ENCODE assay signal across 21 mouse cellular contexts in genomic region chr3:107597586-107598389, GRCm38 (mm10). TPM values are rescaled to one million over a fixed set of nuclear protein-coding genes. Genes with fewer than 3 reads are reported as not detected.
A peak's percentile ranks its signal among the peaks of the same experiment; 100 is the strongest.
DNase-seq lines count a peak whose midpoint lies in the region; ATAC-seq and TF ChIP-seq lines count a peak whose summit lies in the region.
"Had no signal": no experiment of that assay in that cellular context is flagged by ENCODE, and none has a peak within 500 bp of the region (broad histone marks: within the 10 kb centered on the region; RNA-seq: fewer than 3 reads in every experiment).

No protein-coding gene starts in this region.

- H3K4me1 ChIP-seq in hindbrain, embryonic 10.5 days (replicated peaks), result peaks cover 35% of the 10 kb centered on the region
- H3K4me1 ChIP-seq in hindbrain, embryonic 12.5 days, result peaks cover 18% of the 10 kb centered on the region
- peaks cover 27% of the 10 kb centered on the region for H3K4me1 ChIP-seq in embryonic facial prominence, embryonic 12.5 days
- H3K4me1 ChIP-seq in midbrain, postnatal 0 days (ENCODE audit: insufficient read depth, low read length), result 0 out of 2 replicates have a peak, but pooled peaks cover 5% of the 10 kb centered on the region

- TF ChIP-seq CTCF in midbrain, postnatal 0 days (IDR thresholded peaks at IDR 0.05), result 0 out of 2 replicates have a peak, but pooled peaks have one; percentile 21

- ATAC-seq in hindbrain, embryonic 12.5 days (ENCODE audit: low FRiP score), result no peak
- ATAC-seq in embryonic facial prominence, embryonic 12.5 days (ENCODE audit: insufficient number of reproducible peaks, insufficient read depth, low FRiP score, low TSS enrichment), result no peak
- no peak for ATAC-seq in midbrain, postnatal 0 days (ENCODE audit: low FRiP score)
- ATAC-seq: hindbrain, embryonic 16.5 days; liver, embryonic 12.5 days had no signal

- no peak overlapping the region for H3K9ac ChIP-seq in hindbrain, embryonic 12.5 days
- H3K9ac ChIP-seq in embryonic facial prominence, embryonic 12.5 days, result peak overlapping the region; percentile 35
- H3K9ac ChIP-seq in midbrain, postnatal 0 days (replicated peaks; ENCODE audit: low read length, poor library complexity, severe bottlenecking), result no peak overlapping the region
- H3K9ac ChIP-seq: liver, embryonic 12.5 days; midbrain, embryonic 12.5 days had no signal

- no peaks in the 10 kb centered on the region for H3K9me3 ChIP-seq in hindbrain, embryonic 10.5 days
- no peaks in the 10 kb centered on the region for H3K9me3 ChIP-seq in hindbrain, embryonic 12.5 days (replicated peaks)
- no peaks in the 10 kb centered on the region for H3K9me3 ChIP-seq in embryonic facial prominence, embryonic 12.5 days
- no peaks in the 10 kb centered on the region for H3K9me3 ChIP-seq in midbrain, postnatal 0 days (ENCODE audit: low read length)
- H3K9me3 ChIP-seq: liver, embryonic 12.5 days; midbrain, embryonic 12.5 days had no signal

- no peak overlapping the region for H3K4me3 ChIP-seq in hindbrain, embryonic 10.5 days
- H3K4me3 ChIP-seq in hindbrain, embryonic 12.5 days, result no peak overlapping the region
- H3K4me3 ChIP-seq in embryonic facial prominence, embryonic 12.5 days, result peak overlapping the region; percentile 58
- H3K4me3 ChIP-seq in midbrain, postnatal 0 days (ENCODE audit: low read depth, low read length), result no peak overlapping the region
- H3K4me3 ChIP-seq: erythroblast, embryonic 14.5 days; left cerebral cortex, adult 2 months; liver, embryonic 12.5 days; midbrain, embryonic 12.5 days had no signal

- peaks cover 98% of the 10 kb centered on the region for H3K27me3 ChIP-seq in hindbrain, embryonic 10.5 days (ENCODE audit: insufficient read depth, poor library complexity, severe bottlenecking)
- peaks cover 92% of the 10 kb centered on the region for H3K27me3 ChIP-seq in hindbrain, embryonic 12.5 days
- peaks cover 77% of the 10 kb centered on the region for H3K27me3 ChIP-seq in embryonic facial prominence, embryonic 12.5 days
- H3K27me3 ChIP-seq in midbrain, postnatal 0 days (ENCODE audit: insufficient read depth, low read length), result peaks cover 54% of the 10 kb centered on the region

- H3K27ac ChIP-seq in hindbrain, embryonic 10.5 days, result no peak overlapping the region
- H3K27ac ChIP-seq in hindbrain, embryonic 12.5 days, result no peak overlapping the region
- H3K27ac ChIP-seq in embryonic facial prominence, embryonic 12.5 days, result 0 out of 2 replicates have a peak overlapping the region, but pooled peaks have one; percentile 0
- H3K27ac ChIP-seq in midbrain, postnatal 0 days (ENCODE audit: low read depth, low read length), result no peak overlapping the region
- H3K27ac ChIP-seq: left cerebral cortex, adult 2 months; liver, embryonic 12.5 days; midbrain, embryonic 12.5 days; stomach, postnatal 0 days had no signal

- no peak overlapping the region for H3K4me2 ChIP-seq in hindbrain, embryonic 12.5 days (replicated peaks)
- peak overlapping the region; percentile 77 for H3K4me2 ChIP-seq in embryonic facial prominence, embryonic 12.5 days (replicated peaks)
- H3K4me2 ChIP-seq in midbrain, postnatal 0 days (ENCODE audit: low read depth, low read length, poor library complexity, severe bottlenecking), result no peak overlapping the region
- H3K4me2 ChIP-seq: heart, embryonic 11.5 days; liver, embryonic 12.5 days; midbrain, embryonic 12.5 days had no signal

- DNase-seq in hindbrain, embryonic 10.5 days (ENCODE audit: low spot score), result peak; percentile 45
- DNase-seq in retina, postnatal 1 day, result peak; percentile 52
- DNase-seq in retina, embryonic 14.5 days (ENCODE audit: low spot score), result no peak
- no peak for DNase-seq in midbrain, postnatal 0 days (ENCODE audit: low spot score)
- DNase-seq in right cerebral cortex, postnatal 25 days, result no peak
- DNase-seq: adrenal gland, adult 8-10 months; lung, postnatal 14 days; spleen, adult 18-20 months had no signal

- no peaks in the 10 kb centered on the region for H3K36me3 ChIP-seq in hindbrain, embryonic 10.5 days
- no peaks in the 10 kb centered on the region for H3K36me3 ChIP-seq in hindbrain, embryonic 12.5 days
- H3K36me3 ChIP-seq in embryonic facial prominence, embryonic 12.5 days, result no peaks in the 10 kb centered on the region
- H3K36me3 ChIP-seq in midbrain, postnatal 0 days (ENCODE audit: insufficient read depth, low read length), result no peaks in the 10 kb centered on the region
- H3K36me3 ChIP-seq: liver, embryonic 12.5 days; midbrain, embryonic 12.5 days had no signal

- 3% methylated on average over 22 of the region's 22 CpGs for WGBS in hindbrain, embryonic 10.5 days
- 4% methylated on average over 22 of the region's 22 CpGs for WGBS in hindbrain, embryonic 12.5 days
- 5% methylated on average over 22 of the region's 22 CpGs for WGBS in embryonic facial prominence, embryonic 12.5 days
- 8% methylated on average over 22 of the region's 22 CpGs for WGBS in midbrain, postnatal 0 days

RNA-seq across cellular contexts. Expression of gene Alx3, which starts 3.0 kb away (rescaled TPM):
- 2.7 and 7.1 TPM in 2 replicates for polyA plus RNA-seq in hindbrain, embryonic 10.5 days (2016; fragmentation: Nextera tagmentation; extraction: Ambion mirVana)
- 0.40 and 0.60 TPM in 2 replicates for polyA plus RNA-seq in hindbrain, embryonic 12.5 days (2016; fragmentation: Nextera tagmentation; extraction: Ambion mirVana)
- 28.7 and 40.5 TPM in 2 replicates for polyA plus RNA-seq in embryonic facial prominence, embryonic 12.5 days (2016; fragmentation: Nextera tagmentation; extraction: Ambion mirVana)
- total RNA-seq in midbrain, postnatal 0 days (2014; rRNA removed), result 0.60 and 3.0 TPM in 2 replicates
- polyA plus RNA-seq in midbrain, postnatal 0 days (2015; fragmentation: Nextera tagmentation; extraction: Ambion mirVana), result 0.63 and 1.3 TPM in 2 replicates
- total RNA-seq: adrenal gland, adult 8-10 months; CH12.LX; gastrocnemius, adult 18-20 months; neutrophil, adult 5-6 weeks had no signal
- polyA plus RNA-seq: erythroblast, embryonic 14.5 days; stomach, postnatal 0 days; urinary bladder, adult 2 months had no signal

RNA-seq across cellular contexts. Expression of gene Gm10961, which starts 33.3 kb away (rescaled TPM):
- polyA plus RNA-seq in hindbrain, embryonic 10.5 days (2016; fragmentation: Nextera tagmentation; extraction: Ambion mirVana), result not detected in 2 replicates
- polyA plus RNA-seq in hindbrain, embryonic 12.5 days (2016; fragmentation: Nextera tagmentation; extraction: Ambion mirVana), result not detected in 2 replicates
- polyA plus RNA-seq in embryonic facial prominence, embryonic 12.5 days (2016; fragmentation: Nextera tagmentation; extraction: Ambion mirVana), result not detected in 2 replicates
- total RNA-seq in midbrain, postnatal 0 days (2014; rRNA removed), result not detected in 2 replicates
- polyA plus RNA-seq in midbrain, postnatal 0 days (2015; fragmentation: Nextera tagmentation; extraction: Ambion mirVana), result not detected in 2 replicates
- total RNA-seq: adrenal gland, adult 8-10 months; CH12.LX; gastrocnemius, adult 18-20 months; left cerebral cortex, adult 2 months; neutrophil, adult 5-6 weeks had no signal
- polyA plus RNA-seq: erythroblast, embryonic 14.5 days; heart, embryonic 11.5 days; hindbrain, embryonic 16.5 days; liver, embryonic 12.5 days; midbrain, embryonic 12.5 days; stomach, postnatal 0 days; urinary bladder, adult 2 months had no signal

RNA-seq across cellular contexts. Expression of gene Strip1, which starts 33.7 kb away (rescaled TPM):
- polyA plus RNA-seq in hindbrain, embryonic 10.5 days (2016; fragmentation: Nextera tagmentation; extraction: Ambion mirVana), result 68.2 and 89.6 TPM in 2 replicates
- 122 and 126 TPM in 2 replicates for polyA plus RNA-seq in hindbrain, embryonic 12.5 days (2016; fragmentation: Nextera tagmentation; extraction: Ambion mirVana)
- polyA plus RNA-seq in embryonic facial prominence, embryonic 12.5 days (2016; fragmentation: Nextera tagmentation; extraction: Ambion mirVana), result 82.4 and 83.1 TPM in 2 replicates
- 131 and 142 TPM in 2 replicates for total RNA-seq in midbrain, postnatal 0 days (2014; rRNA removed)
- polyA plus RNA-seq in midbrain, postnatal 0 days (2015; fragmentation: Nextera tagmentation; extraction: Ambion mirVana), result 120 and 122 TPM in 2 replicates

RNA-seq across cellular contexts. Expression of gene Ubl4b, which starts 42.9 kb away (rescaled TPM):
- not detected in 2 replicates for polyA plus RNA-seq in hindbrain, embryonic 10.5 days (2016; fragmentation: Nextera tagmentation; extraction: Ambion mirVana)
- not detected in 2 replicates for polyA plus RNA-seq in hindbrain, embryonic 12.5 days (2016; fragmentation: Nextera tagmentation; extraction: Ambion mirVana)
- polyA plus RNA-seq in embryonic facial prominence, embryonic 12.5 days (2016; fragmentation: Nextera tagmentation; extraction: Ambion mirVana), result 0.46 and 0.48 TPM in 2 replicates
- not detected in 2 replicates for total RNA-seq in midbrain, postnatal 0 days (2014; rRNA removed)
- not detected in 2 replicates for polyA plus RNA-seq in midbrain, postnatal 0 days (2015; fragmentation: Nextera tagmentation; extraction: Ambion mirVana)
- total RNA-seq: adrenal gland, adult 8-10 months; CH12.LX; gastrocnemius, adult 18-20 months; neutrophil, adult 5-6 weeks had no signal
- polyA plus RNA-seq: erythroblast, embryonic 14.5 days; heart, embryonic 11.5 days; hindbrain, embryonic 16.5 days; liver, embryonic 12.5 days; midbrain, embryonic 12.5 days; stomach, postnatal 0 days; urinary bladder, adult 2 months had no signal

Comparison
In these comparisons a context has a peak if more than half of its experiments do, and no peak if none do; other contexts are left out.
1. DNase-seq: peak in hindbrain, embryonic 10.5 days (single experiment) and retina, postnatal 1 day (single experiment); none in retina, embryonic 14.5 days (single experiment), midbrain, postnatal 0 days (single experiment) and right cerebral cortex, postnatal 25 days (single experiment).